Mouse (Mus musculus) adipocyte (in vitro differentiated cells): Measurements from ENCODE around the gene Ssh2.

Experiments used
- DNase-seq: peaks from one replicate; pipeline ENCODE4 v3.0.0-alpha.2; 2016; ENCODE audit warnings: low spot score

Gene Ssh2

GRCm38 (mm10) chr11:77406329-77406728 lies 190.2 kb downstream of the Ssh2 start:
- DNase-seq, result no peak

DNA sequence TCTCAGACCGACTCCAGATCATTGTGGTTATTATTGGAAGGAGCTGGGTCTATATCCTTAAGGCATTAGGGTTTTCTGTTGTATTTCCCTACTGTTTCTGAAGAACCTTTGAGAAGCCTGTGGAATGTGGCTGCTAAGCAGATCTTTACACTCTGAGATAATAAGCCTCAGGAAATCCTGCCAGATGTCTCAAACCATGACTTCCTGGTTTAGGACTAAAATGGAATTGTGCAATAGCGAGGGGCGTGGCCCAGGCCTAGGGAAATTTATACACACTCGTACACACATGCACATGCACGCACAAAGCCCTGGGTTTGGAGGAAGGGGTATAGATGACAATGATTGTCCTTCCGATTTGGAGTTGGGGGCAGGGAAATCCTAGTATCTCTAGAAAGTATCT lies 193.8 kb downstream of the Ssh2 start:
- DNase-seq, result peak; percentile 70

DNA sequence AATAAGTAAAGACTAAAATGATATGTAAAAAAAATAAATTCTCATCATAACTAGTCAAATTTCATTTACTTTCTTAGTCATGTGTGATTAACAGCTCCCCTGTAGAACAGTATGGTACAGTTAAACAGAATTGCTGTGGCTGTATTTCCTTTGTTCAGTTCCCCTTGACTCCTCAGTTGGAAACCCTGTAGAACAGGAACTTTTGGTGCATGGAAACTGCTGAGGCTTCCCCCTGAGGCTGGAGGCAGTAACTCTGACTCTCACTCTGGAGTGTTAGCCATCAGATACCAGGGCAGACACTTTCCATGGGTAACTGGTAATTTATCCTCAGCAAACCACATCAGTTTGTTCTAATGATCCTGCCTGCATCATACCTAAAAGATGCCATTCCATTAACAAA lies 195.2 kb downstream of the Ssh2 start:
- DNase-seq, result no peak

DNA sequence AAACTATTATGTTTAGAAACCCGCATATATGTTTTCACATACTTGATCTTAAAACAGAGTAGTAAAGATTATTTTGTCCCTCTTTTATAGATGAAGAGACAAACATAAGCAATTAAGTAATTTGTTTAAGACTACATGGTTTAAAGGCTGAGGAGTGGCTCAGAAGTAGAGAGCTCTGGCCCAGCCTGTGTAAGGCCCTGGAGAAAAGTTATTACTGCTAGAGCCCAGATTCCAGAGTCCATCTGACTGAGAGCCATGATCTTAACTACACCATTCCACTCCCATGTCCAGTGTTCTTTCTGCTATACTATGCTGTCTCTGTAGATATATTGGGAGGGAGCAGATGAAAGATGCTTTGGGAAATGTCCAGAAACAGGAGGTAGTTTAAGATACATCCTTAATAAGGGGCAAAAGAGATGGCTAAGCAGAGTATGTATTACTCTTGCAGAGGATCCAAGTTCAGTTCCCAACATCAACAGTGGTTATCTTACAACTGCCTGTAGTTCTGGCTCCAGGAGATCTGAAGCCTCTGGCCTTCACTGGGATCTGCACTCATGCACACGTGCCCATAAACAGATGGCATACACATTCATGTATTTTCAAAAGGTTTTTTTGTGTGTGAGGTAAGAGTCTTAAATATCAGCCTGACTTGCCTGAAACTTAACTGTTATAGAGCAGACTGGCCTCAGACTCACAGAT lies 198.2 kb downstream of the Ssh2 start:
- DNase-seq, result no peak

GRCm38 (mm10) chr11:77416212-77417000 lies 200.3 kb downstream of the Ssh2 start:
- peak; percentile 33 for DNase-seq

DNA sequence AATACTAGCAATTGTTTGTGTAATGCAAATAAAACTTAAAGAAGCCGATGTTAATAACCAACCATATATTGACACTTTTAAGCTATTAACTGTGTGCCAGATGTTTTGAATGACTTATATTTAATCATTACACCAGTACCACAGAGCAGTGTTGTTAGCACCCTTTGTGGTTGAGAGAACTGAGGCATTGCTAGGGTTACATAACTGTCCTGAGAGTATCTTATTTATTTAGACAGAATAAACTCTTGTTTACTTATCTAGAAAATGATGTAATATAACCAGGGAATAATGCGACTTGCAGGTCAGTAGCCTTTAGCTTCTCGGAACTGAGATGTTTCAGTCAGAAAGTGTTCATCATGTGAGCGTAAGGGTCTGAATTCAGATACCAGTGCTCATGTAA lies 201.9 kb downstream of the Ssh2 start:
- DNase-seq, result no peak

DNA sequence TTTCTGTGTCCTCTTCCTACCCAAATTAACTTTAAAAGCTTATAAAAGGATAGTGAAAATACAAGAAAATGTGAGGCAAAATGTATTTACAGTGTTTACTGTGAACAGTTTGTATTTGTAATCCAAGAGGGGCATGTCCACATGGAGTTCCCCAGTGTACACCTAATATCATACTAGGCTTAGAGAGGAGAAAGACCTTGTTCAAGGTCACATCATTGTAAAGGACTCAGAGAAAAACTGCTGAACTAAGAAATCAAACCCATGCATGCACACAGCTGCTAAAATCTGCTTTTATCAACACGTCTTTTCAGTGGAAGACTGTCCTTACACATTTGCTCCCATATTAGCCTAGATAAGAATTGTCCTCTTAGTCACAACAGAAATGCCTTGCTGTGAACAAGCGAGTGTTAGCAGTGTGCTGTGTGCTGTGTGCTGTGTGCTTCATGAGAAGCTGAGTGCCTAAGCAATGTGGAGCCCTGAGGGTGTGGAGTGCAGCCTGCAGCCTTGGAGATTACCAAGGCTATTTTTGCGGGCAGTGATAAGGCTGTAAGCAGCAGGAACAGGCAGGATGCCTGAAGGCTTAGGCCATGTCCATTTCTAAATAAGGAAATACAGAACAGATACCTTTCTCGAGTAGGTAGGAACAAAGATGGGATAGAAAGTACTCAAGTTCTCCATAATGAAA lies 207.2 kb downstream of the Ssh2 start:
- no peak for DNase-seq

GRCm38 (mm10) chr11:77428446-77428845 lies 212.4 kb downstream of the Ssh2 start:
- DNase-seq, result peak; percentile 40

DNA sequence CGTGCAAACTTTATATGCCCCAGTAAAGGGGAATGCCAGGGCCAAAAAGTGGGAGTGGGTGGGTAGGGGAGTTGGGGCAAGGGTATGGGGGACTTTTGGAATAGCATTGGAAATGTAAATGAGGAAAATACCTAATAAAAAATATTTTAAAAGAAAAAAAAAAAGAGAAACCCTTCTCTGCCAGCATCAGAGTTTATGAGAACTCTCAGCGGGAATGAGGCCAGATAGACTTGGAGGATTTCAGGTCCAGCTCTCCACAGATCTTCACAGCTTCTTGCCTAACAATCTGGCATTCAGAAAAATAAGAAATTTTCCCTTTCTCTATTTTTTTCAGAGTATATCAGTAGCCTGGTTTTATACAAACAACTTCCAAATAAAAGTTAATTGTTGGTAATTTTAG lies 220.9 kb downstream of the Ssh2 start:
- DNase-seq, result peak; percentile 77

- no peak for DNase-seq
These were observed 224.0 kb downstream of the Ssh2 start for GRCm38 (mm10) chr11:77440081-77440480.

GRCm38 (mm10) chr11:77441020-77441419 lies 224.9 kb downstream of the Ssh2 start:
- DNase-seq, result no peak

GRCm38 (mm10) chr11:77442186-77443170 lies 226.4 kb downstream of the Ssh2 start:
- DNase-seq, result peak; percentile 92

- DNase-seq, result peak; percentile 95
These were observed 228.9 kb downstream of the Ssh2 start for GRCm38 (mm10) chr11:77444939-77445338.

DNA sequence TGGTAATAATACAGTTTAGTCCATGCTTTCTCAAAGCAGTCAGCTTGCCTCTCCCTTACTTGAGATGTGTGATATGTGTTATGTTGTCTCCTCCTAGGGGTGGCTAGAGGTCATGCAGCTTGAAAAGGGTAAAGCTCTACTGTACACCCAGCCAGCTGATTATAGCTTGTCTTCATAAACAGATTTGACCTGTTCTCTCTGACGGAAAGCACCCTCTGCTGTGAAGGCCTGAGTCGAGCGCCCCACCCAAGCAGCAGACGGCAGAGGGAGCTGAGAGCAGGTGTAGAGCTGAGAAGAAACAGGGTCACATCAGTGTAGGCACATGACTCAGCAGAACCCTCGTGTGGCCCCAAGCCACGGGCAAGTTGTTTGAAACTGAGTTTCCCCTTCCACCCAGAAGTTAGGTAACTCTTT lies 230.5 kb downstream of the Ssh2 start:
- peak; percentile 88 for DNase-seq

- no peak for DNase-seq
These were observed 233.1 kb downstream of the Ssh2 start for GRCm38 (mm10) chr11:77449224-77449623.

DNA sequence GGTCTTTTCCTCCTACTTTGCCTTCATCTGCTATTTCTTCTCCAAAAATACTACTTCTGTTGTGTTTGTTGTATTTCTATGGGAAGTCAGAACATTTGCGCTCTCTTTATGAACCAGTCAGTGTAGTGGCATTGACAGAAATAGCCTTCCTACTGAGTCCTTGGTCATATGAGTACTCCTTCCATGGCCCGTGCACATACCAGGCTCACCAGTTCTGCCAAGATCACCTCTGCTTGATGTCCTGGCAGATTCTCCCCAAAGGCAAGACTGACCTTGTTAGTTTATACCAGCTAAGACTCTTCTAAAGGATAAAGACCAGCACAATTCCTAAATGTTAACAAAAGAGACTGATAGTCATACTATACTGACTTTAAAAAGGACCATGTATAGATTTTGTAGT lies 235.6 kb downstream of the Ssh2 start:
- no peak for DNase-seq

DNA sequence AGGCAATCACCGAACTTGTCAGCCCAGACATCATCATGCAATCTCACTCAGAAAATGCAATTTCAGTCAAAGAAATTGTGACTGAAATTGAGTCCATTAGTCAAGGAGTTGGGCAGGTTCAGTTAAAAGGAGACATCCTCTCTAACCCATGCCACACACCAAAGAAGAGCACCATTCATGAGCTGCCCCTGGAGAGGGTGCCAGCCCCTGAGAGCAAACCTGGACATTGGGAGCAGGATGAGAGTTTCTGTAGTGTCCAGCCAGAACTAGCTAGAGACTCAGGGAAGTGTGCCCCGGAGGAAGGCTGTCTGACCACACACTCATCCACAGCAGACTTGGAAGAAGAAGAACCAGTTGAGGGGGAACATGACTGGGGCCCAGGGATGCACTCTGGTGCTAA lies 237.3 kb downstream of the Ssh2 start:
- no peak for DNase-seq

DNA sequence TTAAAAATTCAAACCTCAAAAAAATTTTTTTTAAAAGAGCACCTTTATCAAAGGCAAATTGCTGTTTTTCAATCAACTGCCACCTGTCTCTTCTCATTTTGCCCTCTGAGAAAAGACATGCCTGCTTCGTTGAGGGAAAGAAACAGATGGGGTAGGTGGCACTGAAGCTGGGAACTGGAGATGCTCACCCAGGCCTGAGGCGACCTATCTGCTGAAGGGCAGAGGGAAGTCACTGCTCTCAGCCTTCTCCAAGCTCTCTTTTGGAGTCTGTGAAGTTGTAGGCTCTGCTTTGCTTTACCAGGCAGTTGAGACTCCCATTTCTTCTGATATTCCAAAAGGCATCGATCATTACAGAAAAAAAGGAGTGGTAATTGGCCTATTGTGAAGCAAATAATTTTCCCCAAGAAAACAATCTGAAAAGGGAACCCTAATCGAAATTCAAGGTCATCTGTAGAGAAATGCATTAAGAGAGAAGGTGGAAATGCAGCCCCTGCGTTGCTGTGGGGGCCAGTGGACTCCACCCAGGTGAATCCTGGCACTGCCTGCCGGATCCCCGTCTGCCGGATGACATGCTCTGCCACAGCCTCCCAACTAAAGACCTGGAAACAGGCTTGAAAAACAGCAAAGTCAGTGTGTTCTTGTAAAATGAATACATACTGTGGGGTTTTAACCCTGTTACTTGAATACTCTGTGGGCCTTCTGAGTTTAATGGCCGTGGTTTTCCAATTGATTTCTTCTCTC lies 239.9 kb downstream of the Ssh2 start:
- DNase-seq, result no peak

- peak; percentile 57 for DNase-seq
These were observed 240.8 kb downstream of the Ssh2 start for GRCm38 (mm10) chr11:77456866-77457265.

DNA sequence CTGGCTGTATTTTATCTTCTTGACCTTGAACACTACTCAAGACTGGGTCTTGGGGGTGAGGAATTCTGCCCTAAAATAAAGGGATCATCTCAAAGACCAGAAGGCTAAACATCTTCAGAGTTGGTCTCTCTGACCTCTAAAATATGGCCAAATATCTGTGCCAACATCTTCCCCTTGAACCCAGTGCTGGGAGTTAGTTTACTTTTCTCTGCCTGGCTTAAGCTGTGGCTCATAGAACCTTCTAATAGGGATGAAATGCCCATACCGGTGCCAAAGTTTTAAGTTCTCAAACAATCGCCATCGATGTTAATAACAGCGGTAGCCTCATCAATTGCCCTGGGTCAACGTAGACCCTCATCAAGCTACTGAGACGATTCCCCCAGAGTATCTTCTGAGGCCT lies 245.8 kb downstream of the Ssh2 start:
- no peak for DNase-seq
